Mouse (Mus musculus) liver, postnatal 0 days (tissue): ENCODE results near the gene Pcdh15. TPM values are rescaled to one million over a fixed set of nuclear protein-coding genes. Genes with fewer than 3 reads are reported as not detected.
A peak's percentile ranks its signal among the peaks of the same experiment; 100 is the strongest.

Source experiments
- ATAC-seq: fragments of 200-750 bp; cut with Nextera tagmentation; 2 replicates; pipeline ENCODE4 v1.8.0; 2017; ENCODE audit warnings: mild to moderate bottlenecking, moderate library complexity
- DNase-seq: peaks from one replicate; pipeline ENCODE4 v3.0.0-alpha.2; 2016
- H3K27ac ChIP-seq: fragments of 300-500 bp; sonication (generic); 2 replicates; pipeline ENCODE4 v1.5.1; 2014; ENCODE audit warnings: antibody characterized with exemption, moderate library complexity, mild to moderate bottlenecking, low read depth
- H3K27me3 ChIP-seq: fragments of 300-500 bp; sonication (generic); 2 replicates; pipeline ENCODE4 v1.6.1; 2014; ENCODE audit warnings: low read length, control low read depth, mixed read lengths; ENCODE audit not compliant: insufficient read depth
- H3K36me3 ChIP-seq: fragments of 300-500 bp; sonication (generic); replicated peaks from 2 replicates; pipeline ENCODE4 v1.6.1; 2014; ENCODE audit warnings: mild to moderate bottlenecking, control low read depth, low read length, moderate library complexity, mixed read lengths; ENCODE audit not compliant: insufficient read depth
- H3K4me1 ChIP-seq: fragments of 300-500 bp; sonication (generic); 2 replicates; pipeline ENCODE4 v1.6.1; 2014; ENCODE audit warnings: antibody characterized with exemption, mild to moderate bottlenecking, control low read depth; ENCODE audit not compliant: insufficient read depth
- H3K4me2 ChIP-seq: fragments of 300-500 bp; sonication (generic); 2 replicates; pipeline ENCODE4 v1.6.1; 2014; ENCODE audit warnings: low read depth, mild to moderate bottlenecking, low read length, moderate library complexity, mixed read lengths
- H3K4me3 ChIP-seq: fragments of 300-500 bp; sonication (generic); 2 replicates; pipeline ENCODE4 v1.5.1; 2014; ENCODE audit warnings: low read depth, low read length
- H3K9ac ChIP-seq: fragments of 300-500 bp; sonication (generic); replicated peaks from 2 replicates; pipeline ENCODE4 v1.6.1; 2014; ENCODE audit warnings: mild to moderate bottlenecking, moderate library complexity
- H3K9me3 ChIP-seq: fragments of 300-500 bp; sonication (generic); 2 replicates; pipeline ENCODE4 v1.6.1; 2016; ENCODE audit warnings: mild to moderate bottlenecking, control low read depth, low read length, mixed read lengths
- CTCF ChIP-seq: sonication (generic); IDR thresholded peaks from 2 replicates; pipeline ENCODE4 v1.5.1; 2016; ENCODE audit warnings: antibody characterized with exemption, low read depth
- EP300 ChIP-seq: IDR thresholded peaks from 2 replicates; pipeline ENCODE4 v1.6.1; 2016; ENCODE audit warnings: antibody characterized with exemption, low read depth, mild to moderate bottlenecking
- WGBS: fragments of 180-500 bp; shearing (Covaris S2); extraction: QIAGEN DNeasy Blood & Tissue Kit; methylation state at CpG from one replicate; pipeline ENCODE4 v1.1.7; 2014; ENCODE audit not compliant: insufficient replicate concordance; 5-methylcytosine and 5-hydroxymethylcytosine counted together
- polyA plus RNA-seq: library from polyadenylated mRNA; unstranded; fragments of >200 nt; fragmentation: Nextera tagmentation; extraction: Ambion mirVana; gene quantifications from 2 replicates; pipeline ENCODE4 v1.2.1, GENCODE M21; 2015

Gene Pcdh15
- 0.04 TPM in 1 of 2 replicates, not detected in the other for polyA plus RNA-seq

DNA sequence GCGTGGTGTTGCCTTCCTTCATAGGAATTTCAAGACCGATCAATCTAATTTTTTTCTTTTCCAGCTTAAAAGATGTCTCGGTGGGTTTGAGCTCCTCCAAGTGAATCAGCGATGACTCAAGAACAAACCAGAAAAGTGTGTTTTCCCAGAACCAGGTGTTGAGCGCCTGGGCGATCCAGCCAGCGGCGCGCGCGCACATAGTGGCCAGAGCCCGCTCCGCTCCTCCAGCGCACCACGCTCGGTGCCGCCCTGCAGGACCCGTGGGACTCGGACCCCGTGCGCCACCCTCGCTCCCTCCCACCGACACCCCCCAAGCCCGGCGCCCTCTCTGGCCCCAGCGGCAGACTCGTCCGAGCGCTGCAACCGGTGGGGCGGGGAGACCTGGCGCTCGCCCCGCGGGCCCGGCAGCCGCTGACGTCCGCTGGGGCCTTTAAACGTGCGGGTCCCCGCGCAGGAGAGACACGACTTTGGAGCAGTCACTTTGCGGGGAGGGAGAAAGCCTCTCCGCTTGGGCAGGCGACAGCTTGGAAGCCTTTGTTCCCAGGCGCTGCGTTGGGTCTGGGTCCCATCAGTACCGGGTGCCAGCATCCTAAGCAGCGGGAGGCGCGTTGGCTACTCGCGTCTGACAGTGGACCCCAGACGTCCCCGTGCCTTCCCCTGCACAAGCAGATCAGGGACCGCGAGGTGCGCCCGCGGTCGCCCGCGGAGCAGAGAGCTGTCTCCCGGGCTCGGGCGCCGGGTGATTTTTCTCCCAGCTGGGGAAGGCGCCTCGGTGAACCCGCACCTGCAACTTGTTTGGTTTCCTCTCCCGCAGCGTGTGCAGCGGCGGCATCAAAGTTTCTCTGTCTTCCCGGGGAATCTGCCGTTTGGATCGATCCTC lies at the start of gene Pcdh15:
Gene Pcdh15 (plus strand): TSS at position 377 of the 880 bp plus-strand sequence.
- Histone ChIP-seq H3K27me3 (peaks cover 39% of the 10 kb centered on the region), H3K4me1 (no peaks in the 10 kb centered on the region), H3K36me3 (no peaks in the 10 kb centered on the region), H3K27ac (no peak within 1 kb of the TSS), H3K4me2 (peak within 1 kb of the TSS; percentile 48), H3K4me3 (peak within 1 kb of the TSS; percentile 10; the same call in 1 of the 2 replicates), H3K9me3 (no peaks in the 10 kb centered on the region), H3K9ac (no peak within 1 kb of the TSS)
- WGBS, result 2% methylated on average over 75 of the region's 79 CpGs
- TF ChIP-seq CTCF (no peak), EP300 (no peak)
- ATAC-seq (no peak), DNase-seq (no peak)

DNA sequence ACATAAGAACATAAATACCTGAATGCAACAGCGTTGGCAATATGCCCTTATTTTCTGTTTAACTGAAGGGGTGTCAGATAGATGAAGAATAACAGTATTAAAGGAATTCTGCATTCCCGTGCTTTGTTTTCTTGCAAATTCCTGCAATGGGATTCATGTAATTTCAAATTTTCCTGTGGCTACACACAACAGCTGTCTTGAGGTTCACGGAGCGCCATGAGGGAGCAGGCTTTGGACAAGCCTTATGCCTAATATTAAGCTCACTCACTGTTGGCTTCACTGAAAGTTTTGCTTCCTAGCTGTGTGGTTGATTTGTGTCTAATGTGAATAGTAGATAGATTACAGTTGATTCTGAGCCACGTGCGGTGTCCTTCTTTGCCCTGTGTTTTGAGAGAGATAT lies 47.1 kb upstream of the Pcdh15 start:
- ATAC-seq, result no peak

DNA sequence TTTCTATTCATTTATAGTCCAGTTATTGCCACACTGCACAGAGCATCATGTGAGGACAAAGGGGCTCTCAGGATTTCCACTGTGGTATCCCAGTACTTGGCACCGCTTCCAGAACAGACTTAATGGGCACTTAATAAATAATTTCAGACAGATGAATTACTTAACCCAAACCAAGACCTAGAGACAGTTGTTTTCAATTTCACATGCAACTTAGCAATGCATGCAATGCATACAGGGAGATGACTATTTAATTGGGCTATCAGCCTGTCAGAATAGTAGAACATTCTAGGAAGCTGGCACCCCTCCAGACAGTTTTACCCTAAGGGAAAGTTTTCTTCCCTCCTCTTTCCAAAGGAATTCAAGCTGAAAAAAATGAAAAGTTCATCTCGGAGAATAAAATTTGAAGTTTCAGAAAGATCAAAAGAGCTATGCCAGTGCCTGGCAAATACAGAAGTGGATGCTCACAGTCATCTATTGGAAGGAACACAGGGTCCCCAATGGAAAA lies 39.4 kb upstream of the Pcdh15 start:
- Histone ChIP-seq H3K4me1 (no peaks in the 10 kb centered on the region), H3K4me2 (no peak overlapping the region), H3K9me3 (no peaks in the 10 kb centered on the region), H3K9ac (no peak overlapping the region), H3K4me3 (no peak overlapping the region), H3K27me3 (no peaks in the 10 kb centered on the region), H3K27ac (no peak overlapping the region), H3K36me3 (no peaks in the 10 kb centered on the region)
- DNase-seq (no peak), ATAC-seq (no peak)
- TF ChIP-seq CTCF, result no peak
- TF ChIP-seq EP300, result no peak
- 72% methylated on average over 2 of the region's 2 CpGs for WGBS

More for the DNA sequence above, 47.1 kb upstream of the Pcdh15 start:
- TF ChIP-seq CTCF (no peak), EP300 (no peak)
- Histone ChIP-seq H3K4me3 (no peak overlapping the region), H3K9me3 (no peaks in the 10 kb centered on the region), H3K4me2 (no peak overlapping the region), H3K27ac (no peak overlapping the region), H3K4me1 (no peaks in the 10 kb centered on the region), H3K36me3 (no peaks in the 10 kb centered on the region), H3K9ac (no peak overlapping the region), H3K27me3 (no peaks in the 10 kb centered on the region)
- 73% methylated on average over 6 of the region's 6 CpGs for WGBS
- no peak for DNase-seq

DNA sequence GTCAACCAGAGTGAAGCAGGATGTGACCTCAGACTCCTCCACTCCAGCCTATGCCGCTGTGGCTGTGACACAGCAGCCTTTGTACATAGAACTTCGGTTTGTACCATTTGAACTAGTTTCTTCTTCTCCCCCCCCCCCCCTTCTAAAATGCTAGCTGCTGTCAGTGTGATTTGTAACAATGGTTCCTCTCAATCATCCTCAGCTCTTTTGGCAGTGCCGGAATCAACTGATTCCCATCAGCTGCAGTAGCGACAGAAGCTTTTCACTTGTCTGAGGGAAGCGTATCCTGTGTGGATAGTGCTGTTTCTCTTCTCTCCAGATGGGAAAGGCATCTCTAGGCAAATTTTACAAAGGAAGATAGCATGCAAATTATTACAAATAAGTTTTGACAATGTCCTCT lies 12.4 kb upstream of the Pcdh15 start:
- Histone ChIP-seq H3K4me2 (no peak overlapping the region), H3K27ac (no peak overlapping the region), H3K4me3 (no peak overlapping the region), H3K27me3 (no peaks in the 10 kb centered on the region), H3K36me3 (no peaks in the 10 kb centered on the region), H3K4me1 (no peaks in the 10 kb centered on the region), H3K9me3 (no peaks in the 10 kb centered on the region), H3K9ac (no peak overlapping the region)
- ATAC-seq, result no peak
- TF ChIP-seq CTCF, result no peak
- no peak for TF ChIP-seq EP300
- 79% methylated on average over 5 of the region's 5 CpGs for WGBS
- DNase-seq, result no peak

DNA sequence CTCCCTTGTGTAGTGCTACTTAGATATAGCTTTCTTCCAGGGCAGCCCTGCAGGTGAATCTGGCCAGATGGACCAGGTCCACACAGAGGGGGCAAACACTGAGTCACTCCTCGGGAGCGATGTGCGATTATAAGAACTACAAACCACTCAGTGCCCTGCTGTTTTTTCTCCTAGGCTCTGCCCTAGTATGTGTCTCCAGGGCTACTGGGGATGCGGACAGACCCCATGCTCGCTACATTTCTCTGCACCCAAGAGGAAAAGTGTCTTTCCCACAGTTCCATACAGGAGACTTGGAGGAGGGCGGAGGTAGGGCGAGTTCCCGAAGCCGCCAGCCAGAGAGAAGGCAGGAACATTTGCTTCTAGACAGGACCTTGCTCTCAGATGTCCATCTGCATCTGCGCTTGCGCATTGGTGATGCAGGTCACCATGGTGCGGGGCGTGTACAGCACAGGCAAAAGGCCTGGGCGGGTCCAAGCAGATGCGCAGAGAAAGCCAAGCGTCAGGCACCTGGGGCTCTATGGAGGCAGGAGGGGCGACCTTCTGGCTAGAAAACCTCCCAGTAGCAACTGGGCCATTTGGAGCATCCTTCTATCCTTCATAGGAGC lies 2.5 kb upstream of the Pcdh15 start:
- DNase-seq, result no peak
- Histone ChIP-seq H3K4me2 (no peak overlapping the region), H3K9ac (no peak overlapping the region), H3K4me1 (no peaks in the 10 kb centered on the region), H3K9me3 (no peaks in the 10 kb centered on the region), H3K36me3 (no peaks in the 10 kb centered on the region), H3K27me3 (peaks cover 39% of the 10 kb centered on the region), H3K27ac (no peak overlapping the region), H3K4me3 (no peak overlapping the region)
- TF ChIP-seq EP300, result no peak
- TF ChIP-seq CTCF, result no peak
- no peak for ATAC-seq
- 8% methylated on average over 17 of the region's 17 CpGs for WGBS

DNA sequence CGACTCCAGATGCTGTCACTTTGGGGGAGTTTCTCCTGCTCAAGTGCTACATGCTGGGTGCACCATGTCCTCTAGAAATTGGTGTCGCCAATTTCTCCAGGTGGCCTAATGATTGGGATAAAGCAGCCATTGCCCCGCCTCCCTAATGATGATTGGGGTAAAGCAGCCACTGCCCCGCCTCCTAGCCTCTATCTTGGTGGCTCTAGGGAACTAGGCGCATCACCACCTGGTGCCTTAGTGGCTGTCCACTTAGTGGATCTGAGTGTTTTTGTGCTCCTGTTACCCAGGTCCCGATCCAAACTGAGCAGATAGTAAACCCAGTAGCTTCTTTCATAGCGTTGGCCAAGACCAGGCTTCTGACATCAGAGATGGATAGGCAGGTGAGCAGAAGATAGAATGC lies 2.0 kb upstream of the Pcdh15 start:
- Histone ChIP-seq H3K36me3 (no peaks in the 10 kb centered on the region), H3K4me1 (no peaks in the 10 kb centered on the region), H3K9me3 (no peaks in the 10 kb centered on the region), H3K4me3 (no peak overlapping the region), H3K27me3 (peaks cover 39% of the 10 kb centered on the region), H3K4me2 (no peak overlapping the region), H3K27ac (no peak overlapping the region), H3K9ac (no peak overlapping the region)
- TF ChIP-seq EP300, result no peak
- TF ChIP-seq CTCF, result no peak
- ATAC-seq (no peak), DNase-seq (no peak)
- 13% methylated on average over 7 of the region's 7 CpGs for WGBS
